Comparison of ENCODE assay signal across 14 mouse cellular contexts in genomic region chr4:65958369-65959187, GRCm38 (mm10).
"Had no signal": no experiment of that assay in that cellular context is flagged by ENCODE, and none has a peak within 500 bp of the region (broad histone marks: within the 10 kb centered on the region; RNA-seq: fewer than 3 reads in every experiment).

No protein-coding gene starts in this region.

- H3K9me3 ChIP-seq: limb, embryonic 10.5 days; megakaryocyte, embryonic 14.5 days; midbrain, embryonic 15.5 days; neural tube, embryonic 12.5 days had no signal

- H3K4me2 ChIP-seq: liver, embryonic 11.5 days; liver, embryonic 15.5 days; midbrain, embryonic 11.5 days; midbrain, embryonic 15.5 days; neural tube, embryonic 12.5 days had no signal

- H3K27ac ChIP-seq: kidney, postnatal 0 days; limb, embryonic 10.5 days; liver, embryonic 15.5 days; macrophage; midbrain, embryonic 15.5 days; neural tube, embryonic 12.5 days; stomach, postnatal 0 days had no signal

- H3K4me1 ChIP-seq: limb, embryonic 10.5 days; liver, embryonic 15.5 days; megakaryocyte, embryonic 14.5 days; neural tube, embryonic 12.5 days had no signal

- DNase-seq: kidney, adult 9 months; kidney, postnatal 36 days; thymus, adult 18-20 months; thymus, postnatal 25 days had no signal

- H3K4me3 ChIP-seq: limb, embryonic 10.5 days; liver, embryonic 15.5 days; megakaryocyte, embryonic 14.5 days; midbrain, embryonic 15.5 days; neural tube, embryonic 12.5 days had no signal

- H3K27me3 ChIP-seq: liver, embryonic 15.5 days; megakaryocyte, embryonic 14.5 days; midbrain, embryonic 15.5 days; neural tube, embryonic 12.5 days had no signal

- H3K9ac ChIP-seq: liver, embryonic 15.5 days; midbrain, embryonic 15.5 days; neural tube, embryonic 12.5 days had no signal

- H3K36me3 ChIP-seq: limb, embryonic 10.5 days; liver, embryonic 15.5 days; midbrain, embryonic 15.5 days; neural tube, embryonic 12.5 days had no signal
